Mouse (Mus musculus) T-cell, adult 2 months (primary cell): ENCODE data around the gene Ap4s1.

Source experiments
- DNase-seq: peaks from one replicate; pipeline ENCODE4 v3.0.0; 2022; ENCODE audit warnings: low spot score

Ap4s1 gene

DNA sequence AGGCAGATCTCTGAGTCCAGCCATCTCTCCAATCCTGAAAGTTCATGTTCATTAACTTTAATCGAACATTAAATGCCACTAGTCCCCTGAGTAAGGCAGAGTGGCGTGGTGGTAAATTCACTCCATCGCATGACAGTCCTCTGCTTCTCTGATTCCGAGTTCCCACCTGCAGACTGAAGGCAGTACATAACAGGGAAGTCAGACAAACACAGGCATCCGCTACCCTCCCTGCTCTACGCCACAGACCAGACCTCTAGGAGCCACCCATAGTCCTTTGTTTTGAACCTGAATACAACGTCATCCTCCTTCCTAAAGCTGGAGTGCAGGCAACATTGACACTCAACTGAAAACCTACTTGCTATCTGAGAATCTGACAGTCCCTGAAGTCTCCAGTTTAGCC lies 13.7 kb downstream of the Ap4s1 start:
- DNase-seq, result peak; percentile 3

DNA sequence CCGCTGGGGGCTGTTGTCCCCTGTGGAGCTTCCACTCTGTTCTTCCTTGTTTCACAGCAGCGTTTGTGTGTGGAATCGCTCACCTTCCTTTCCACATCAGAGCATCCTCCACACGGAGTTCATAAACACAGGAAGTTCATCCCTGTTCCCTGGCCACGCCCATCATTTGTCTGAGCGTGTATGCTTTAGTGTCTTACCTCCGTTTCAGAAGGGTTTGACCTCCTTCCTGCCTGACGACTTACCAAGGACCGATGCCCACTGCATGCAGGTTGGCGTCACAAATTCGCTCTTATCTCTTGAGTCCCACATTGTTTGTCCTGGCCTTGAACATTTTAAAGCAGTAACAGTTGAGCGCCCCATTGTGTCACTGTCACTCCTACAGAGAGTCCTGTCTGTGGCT lies 14.9 kb downstream of the Ap4s1 start:
- no peak for DNase-seq

DNA sequence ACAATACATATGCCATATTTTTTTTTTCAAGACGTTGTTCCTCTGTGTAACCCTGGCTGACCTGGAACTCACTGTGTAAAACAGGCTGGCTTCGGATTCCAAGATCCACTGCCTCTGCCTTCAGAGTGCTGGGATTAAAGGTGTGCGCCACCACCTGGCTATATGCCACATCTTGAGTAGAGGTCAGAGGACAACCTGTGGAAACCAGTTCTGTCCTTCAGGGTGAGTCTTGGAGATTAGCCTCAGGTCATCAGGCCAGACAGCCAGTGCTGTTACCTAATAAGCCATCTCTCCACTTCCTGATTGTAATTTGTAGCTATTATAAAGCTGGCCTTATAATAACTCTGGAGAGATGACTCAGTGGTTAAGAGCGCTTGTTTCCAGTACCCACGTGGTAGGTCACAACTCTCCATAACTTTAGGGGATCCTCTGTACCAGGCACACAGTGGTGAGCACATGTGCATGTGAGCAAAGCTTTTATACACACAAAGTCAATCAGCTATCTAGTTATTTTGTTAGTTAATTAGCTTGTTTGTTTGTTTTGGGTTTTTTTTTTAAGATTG lies 15.9 kb downstream of the Ap4s1 start:
- DNase-seq, result no peak

DNA sequence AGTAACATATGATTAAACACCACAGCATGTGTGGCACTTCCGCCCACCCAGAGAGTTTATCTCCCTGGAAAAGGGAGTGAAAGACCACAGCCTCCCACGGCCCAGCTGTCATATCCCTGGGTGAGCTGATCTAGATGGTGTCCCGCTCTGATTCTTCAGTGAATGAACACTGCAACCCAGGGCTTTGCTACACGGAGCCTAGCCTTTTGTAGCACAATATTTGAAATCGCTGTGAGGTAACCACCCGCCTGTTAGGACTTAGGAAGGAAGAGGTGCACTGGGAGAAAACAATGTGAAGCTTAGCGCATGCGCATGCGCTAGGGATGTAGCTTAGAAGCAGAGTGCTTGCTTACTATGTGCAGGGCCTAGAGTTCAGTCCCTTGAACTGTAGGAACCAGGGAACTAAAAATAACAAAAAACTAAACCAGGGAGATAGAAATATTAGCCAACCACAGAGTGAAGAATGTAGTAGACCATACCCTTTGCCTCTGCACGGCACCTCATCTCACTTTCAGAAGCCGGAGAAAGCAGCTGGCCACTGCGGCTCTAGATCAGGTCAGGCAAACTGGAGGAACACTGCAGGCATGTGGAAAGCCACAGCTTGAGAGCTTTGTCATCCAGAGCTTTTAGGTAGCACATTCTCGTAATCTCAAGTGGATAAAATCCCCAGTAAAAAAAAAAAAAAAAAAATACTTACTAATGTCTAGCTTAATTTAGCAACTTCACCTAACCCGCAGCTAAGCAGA lies 18.3 kb downstream of the Ap4s1 start:
- no peak for DNase-seq

DNA sequence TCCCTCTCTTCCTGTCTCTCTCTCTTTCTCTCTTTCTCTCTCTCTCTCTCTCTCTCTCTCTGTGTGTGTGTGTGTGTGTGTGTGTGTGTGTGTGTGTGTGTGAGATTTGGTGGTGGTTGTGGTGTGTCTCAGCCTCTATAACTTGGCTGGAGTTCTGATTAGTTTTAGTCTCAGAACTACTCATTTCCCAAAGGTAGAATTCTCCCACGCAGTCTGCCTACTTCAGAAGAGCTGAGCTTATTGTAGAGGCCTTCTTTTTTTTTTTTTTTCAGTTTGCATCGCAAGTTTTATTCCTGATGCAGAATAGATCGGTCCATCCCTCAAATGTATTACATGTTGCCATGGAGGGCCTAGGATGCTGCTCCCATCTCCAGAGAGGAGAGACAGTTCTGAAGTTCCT lies 18.9 kb downstream of the Ap4s1 start:
- no peak for DNase-seq

DNA sequence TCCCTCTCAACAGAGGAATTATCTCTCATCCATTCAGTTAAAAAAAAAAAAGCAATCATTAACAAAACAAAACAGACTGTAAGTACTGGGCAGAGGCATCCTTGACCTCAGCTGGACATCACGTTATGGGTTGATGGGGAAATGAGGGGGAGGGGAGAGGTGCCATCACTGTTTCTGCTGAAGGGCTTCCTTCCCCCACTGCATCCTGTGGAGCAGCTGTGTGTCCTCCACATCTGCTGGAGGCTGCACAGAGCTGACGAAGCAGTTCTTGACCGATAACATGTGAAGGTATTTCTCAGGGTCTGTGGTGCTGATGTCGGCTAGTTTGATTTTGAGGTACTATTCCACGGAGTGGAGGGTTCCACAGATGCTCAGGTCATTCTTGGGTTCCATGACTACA lies 19.3 kb downstream of the Ap4s1 start:
- no peak for DNase-seq

DNA sequence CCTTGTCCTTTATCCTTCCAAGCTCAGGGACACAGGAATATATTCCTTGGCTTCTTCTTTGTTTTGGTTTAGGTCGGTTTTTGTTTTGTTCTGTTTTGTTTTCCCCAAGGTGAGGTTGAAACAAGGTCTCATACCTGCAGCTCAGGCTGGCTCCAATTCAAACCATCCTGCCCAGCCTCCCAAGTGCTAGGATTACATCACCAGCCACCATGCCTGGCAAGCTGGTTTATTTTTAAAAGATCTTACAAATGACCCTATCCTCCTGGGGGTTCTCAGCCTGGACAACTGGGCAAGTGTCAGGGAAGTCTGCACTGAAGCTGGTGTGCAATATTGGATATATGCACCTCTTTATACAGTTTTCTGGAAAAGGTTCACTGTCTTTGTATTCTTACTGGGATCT lies 21.9 kb downstream of the Ap4s1 start:
- DNase-seq, result no peak

DNA sequence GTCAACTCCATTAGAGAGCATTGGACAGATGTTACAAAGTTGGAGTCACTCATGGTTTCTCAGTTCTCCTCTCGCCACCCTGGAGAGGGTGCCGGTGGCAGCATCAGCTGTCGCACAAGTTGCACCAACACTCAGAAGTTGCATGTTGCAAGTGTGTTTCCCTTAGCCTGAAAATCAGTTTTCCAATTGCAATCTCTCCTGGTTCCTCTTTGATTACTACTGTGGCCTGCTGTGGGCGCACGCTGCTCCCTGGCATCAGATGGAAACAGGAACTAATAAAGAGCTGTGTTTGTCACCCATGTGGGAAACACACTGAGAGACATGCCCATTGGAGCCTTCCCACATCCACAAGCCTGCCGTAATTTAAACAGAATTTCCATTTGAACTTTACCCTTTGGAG lies 27.8 kb downstream of the Ap4s1 start:
- DNase-seq, result no peak

DNA sequence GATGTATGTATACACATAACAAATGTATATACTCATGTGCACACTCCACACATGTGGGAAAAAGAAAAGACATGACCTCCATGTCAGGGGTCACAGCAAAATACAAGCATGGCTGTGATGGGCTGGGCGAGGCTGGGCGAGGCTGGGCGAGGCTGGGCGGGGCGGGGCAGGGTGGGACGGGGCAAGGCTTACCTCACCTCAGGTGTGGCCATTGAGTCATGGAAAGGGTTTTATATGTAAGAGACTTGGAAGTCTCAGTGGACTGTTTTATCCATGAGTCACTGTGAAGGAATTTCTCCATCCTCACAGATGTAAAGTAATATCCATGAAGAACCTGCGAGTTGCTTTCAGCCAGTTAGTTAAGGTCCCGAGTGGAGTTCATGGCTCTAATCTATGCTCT lies 31.0 kb downstream of the Ap4s1 start:
- no peak for DNase-seq

DNA sequence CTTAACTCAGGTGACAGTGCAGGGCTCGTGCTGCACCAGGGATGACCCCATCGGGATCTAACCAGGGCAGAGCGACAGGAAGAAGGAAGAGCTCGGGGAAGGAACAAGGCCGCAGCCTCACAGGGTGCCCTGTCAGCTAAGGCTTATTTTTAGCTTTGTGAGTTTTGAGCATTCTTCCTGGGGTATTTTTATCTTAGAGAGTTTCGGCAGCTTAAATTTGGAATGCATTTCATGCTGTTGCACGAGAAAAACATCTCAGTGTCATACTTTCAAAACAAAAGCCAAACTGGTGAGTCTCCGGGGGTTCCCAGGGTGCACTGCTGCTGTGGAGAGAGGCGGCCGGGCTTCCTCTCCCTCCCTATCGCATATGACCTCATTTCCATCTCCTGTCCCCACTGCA lies 38.2 kb downstream of the Ap4s1 start:
- no peak for DNase-seq

DNA sequence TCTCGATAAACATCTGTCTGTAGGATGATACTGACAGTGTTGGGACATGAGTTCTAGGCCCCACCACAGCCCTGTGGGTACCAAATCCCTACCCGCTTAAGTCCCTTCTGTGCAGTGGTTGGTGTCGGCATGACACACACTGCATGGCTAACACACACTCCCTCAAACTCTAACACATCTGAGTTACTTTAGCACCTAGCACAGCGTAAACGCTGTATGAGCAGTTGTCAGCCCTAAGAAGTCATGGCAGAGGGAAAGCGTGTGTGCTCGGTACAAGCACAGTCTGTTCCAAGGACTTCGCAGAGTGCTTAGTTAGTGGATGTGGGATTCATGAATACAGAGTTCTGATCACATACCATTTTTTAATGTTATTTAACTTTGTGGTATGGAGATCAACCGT lies 39.0 kb downstream of the Ap4s1 start:
- DNase-seq, result no peak

DNA sequence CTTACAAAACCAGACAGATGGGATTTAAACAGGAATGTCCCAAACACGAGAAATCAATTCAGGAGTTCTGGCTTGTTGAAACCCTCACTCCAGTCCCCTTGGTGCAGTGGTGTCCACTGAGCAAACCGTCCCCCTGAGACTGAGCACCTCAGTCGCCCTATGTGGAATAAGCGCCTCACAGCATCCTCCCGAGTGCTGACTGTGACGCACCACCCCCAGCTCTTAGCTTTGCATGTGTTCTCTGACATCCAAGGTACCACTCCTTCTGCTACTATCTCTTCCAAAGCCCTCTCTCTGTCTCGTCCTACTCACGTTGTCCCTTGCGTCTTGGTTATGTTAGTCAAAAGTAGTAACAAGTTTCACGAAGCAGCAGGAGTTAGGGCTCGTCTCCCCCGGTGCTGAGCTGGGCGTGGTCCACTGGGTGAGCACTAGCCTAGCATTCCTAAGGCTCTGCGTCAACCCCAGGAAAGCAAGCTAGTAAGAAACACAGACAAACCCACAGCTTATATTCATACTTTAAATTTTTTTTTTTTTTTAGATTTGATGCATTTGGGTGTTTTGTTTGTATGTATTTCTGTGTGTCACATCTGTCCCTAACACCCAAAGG lies 43.9 kb downstream of the Ap4s1 start:
- no peak for DNase-seq

DNA sequence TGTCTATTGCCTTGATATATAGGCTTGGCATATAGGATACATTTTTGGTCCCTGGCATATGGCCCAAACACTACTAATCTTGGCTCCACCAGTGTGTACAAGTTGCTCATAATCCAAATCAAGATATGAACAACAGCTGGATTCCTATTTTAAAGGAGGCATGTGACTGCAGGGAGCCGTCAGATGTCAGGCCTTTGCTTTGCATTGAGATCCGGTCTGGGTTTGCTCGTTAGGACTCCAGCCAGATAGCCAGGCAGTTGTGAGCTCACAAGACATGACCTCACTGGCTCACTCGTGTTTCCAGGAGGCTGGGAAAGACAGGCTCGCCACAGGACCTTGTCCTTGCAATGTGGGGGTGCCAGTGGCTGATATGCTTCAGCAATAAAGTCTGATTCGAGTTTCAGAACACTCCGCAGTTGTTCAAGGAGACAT lies 45.0 kb downstream of the Ap4s1 start:
- DNase-seq, result no peak

DNA sequence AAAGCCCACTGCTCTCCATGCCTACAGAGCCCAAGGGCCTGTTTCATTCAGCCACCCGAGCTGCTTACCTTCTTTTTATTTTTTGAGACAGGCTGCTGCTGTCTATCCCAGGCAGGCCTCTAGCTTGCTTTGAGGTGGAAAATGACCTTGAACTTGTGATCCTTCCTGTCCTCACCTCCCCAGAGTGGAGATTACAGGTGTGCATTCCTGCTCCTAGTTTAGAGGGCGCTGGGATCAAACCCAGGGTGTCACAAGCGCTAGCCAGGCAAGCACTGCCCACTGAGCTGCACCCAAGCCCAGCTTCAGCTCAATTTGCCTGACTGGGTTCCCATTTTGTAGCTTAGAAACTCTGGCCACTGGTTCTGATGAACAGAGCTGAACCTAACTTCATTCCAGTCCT lies 45.5 kb downstream of the Ap4s1 start:
- DNase-seq, result no peak

DNA sequence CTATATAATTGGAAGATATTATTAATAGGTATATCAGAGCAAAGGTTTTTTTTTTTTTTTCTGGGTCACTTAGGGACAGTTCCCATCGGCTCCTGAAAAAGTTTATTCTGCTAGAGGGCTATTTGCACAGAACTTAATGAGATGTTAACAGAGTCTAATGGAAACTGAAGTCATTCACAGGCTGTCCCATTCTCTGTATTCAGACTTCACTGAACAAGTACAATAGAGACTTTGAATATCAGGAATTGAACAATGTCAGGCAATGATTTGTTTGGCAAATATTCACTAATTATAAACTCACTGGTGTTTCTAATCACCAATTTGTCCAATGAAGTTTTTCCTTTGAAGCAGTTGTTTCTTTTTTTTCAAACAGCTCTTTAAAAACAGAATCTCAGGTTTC lies 46.0 kb downstream of the Ap4s1 start:
- DNase-seq, result no peak

DNA sequence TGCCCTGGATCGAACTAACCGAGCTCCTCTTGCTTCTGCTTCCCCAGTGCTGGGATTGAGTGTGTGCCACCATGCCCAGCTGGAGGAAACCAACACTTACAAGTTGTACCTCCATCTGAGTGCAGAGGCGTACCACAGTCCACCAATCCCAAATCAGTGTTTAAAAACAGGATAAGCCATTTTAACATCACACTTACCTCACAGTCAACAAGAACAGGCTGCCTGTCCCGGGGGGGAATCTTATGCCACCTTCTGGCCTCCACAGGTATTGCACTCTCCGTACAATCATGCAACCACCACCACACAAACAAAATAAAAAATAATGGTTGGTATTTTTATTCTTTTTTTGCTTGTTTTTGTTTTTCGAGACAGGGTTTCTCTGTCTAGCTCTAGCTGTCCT lies 50.9 kb downstream of the Ap4s1 start:
- DNase-seq, result peak; percentile 37

DNA sequence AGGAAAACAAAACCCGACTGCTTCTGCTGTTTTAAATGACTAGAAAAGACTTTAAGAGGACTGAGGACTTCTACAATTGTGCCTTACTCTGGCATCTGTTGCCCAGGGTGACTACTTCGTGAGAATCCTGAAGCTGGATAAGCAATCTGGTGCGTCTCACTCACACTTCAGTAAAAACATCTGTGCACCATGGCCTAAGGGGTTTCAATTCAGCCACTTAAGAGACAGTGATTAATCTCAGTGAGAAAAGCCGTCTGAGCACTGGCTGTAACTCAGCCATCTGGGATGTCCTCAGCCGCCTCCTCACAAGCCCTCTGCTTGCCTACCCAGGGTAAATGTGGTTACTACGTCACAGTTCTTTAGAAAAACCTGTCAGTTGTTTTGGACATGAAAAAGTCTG lies 54.1 kb downstream of the Ap4s1 start:
- DNase-seq, result no peak

DNA sequence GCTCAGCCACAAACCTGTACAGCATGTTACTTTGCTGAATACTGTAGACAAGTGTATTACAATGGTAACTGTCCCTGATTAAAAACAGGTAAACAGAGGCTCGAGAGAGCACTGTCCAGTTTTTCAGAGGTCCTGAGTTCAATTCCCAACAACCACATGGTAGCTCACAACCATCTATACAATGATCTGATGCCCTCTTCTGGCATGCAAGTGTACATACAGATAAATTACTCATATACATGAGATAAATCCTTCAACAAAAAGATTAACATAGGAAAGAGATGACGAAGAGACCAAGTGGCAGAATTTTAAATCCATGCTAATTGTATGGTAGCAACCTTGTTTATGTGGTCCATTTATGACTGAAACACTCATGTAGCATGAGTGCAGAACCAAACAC lies 56.5 kb downstream of the Ap4s1 start:
- no peak for DNase-seq

DNA sequence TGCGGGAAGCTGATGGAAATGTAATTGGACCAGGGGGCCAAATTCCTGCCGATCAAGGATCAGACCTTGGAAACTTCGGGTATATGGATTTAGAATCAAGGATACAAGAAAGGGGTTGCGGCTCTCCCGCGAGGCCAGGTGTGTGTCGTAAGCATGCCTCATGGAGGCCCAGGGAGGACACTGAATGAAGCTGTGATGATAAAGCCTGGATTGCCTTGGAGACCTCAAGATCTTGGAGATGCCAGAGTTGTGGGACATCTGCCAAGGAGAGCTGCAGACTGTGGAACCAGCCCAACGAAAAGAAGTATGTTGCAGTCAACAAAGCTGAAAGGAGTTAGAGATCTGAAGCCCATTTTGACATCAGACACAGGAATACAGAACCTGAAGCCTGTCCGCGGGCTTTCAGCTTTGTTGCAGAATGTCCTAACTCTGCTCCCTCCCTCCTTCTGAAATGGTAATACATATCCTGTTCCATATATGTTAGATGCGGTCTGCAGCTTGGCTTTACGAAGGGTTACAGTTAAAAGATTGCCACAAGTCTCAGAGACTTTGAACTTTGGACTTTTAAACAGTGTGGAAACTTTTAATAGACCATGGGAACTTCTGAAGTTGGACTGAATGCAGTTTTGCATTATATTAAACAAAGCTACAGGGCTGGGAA lies 65.2 kb downstream of the Ap4s1 start:
- no peak for DNase-seq

DNA sequence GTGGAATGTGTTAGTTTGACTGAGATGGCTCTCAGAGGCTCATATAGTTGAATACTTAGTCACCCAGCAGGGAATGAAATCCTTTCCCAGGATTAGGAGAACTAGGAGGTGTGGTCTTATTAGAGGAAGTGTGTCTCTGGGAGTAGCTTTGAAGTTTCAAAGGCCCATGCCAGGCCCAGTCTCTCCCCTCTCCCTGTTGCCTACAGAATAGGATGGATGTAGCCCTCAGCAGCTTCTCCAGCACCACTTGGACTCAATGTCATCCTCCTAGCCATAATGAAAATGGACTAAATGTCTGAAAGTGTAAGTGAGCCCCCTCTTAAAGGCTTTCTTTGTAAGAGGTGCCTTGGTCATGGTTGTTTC lies 65.7 kb downstream of the Ap4s1 start:
- DNase-seq, result no peak

DNA sequence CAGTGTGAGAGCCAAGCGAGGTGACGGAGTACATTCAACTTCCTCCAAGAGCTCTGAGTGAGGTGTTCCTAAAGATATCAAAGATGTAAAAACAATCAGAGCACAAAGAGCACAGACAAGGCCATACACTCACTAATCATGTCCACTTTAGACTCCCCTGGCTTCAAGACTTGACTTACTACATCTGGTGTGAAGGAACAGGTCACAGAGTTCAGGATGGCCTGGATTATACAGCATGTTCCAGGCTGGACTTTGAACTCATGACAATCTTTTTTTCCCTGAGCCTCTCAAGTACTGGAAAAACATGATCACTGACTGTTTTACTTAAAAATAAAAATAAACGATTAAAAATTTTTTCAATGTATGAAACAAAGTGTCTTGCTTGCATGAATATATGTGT lies 68.5 kb downstream of the Ap4s1 start:
- DNase-seq, result no peak

DNA sequence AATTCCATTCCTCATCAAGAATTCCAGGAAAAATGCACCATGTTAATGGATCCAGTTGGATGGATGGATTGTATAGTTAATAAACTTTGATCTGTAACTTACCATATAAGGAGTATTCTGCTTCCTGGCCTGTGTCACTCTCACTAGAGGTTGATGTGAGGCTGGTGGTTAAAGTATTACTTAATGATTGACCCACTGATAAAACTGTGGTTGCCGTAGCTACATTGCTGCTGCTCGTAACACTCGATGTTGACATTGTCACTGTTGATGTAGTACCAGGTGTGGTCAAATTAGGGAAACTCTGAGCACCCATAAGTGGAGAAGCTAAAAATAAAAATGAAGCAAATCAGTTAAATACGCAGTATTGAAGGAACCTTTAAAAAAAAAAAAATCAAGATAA lies 76.6 kb downstream of the Ap4s1 start:
- no peak for DNase-seq

DNA sequence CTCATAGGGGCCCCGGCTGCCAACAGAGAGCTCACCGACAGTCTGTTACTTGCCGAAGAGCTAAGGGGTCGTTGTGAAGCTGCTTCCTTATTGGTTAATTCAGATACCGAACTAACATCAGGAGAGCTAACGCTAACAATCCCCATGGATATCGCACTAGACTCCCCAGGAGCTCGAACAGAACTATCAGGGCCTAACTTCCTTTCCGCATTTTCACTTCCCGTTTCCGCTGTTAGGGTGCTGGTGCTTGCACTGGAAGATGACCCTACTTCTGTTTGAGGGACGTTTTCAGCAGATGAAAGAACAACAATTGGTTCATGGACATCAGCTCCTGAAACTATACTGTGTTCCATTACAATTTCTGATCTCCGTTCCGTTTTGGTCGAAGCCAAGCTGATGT lies 77.9 kb downstream of the Ap4s1 start:
- no peak for DNase-seq
